In the genomic region with DNA sequence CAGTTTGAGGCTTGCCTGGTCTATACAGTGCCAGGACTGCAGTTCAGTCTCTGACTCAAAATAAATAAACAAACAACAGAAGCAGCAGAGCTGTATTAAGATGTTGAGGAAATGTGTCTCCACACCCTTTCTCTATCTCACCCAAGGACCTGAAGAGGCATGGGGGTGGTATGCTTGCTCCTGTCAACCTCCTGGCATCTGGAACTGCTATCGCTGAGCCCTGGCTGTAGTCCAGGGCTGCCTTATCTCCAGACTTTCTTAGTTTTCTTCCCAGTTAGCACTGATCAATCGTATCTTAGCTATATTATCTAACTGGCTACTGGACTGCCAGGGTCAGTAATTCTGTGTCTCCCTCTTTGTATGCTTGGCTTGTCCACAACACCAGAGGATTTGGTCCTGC, we compare ENCODE assay signal across 1 mouse cellular context.
TF ChIP-seq lines count a peak whose summit lies in the region.

No protein-coding gene starts in this region.

TF ChIP-seq in CH12.LX, 34 proteins besides CTCF, POLR2A, EP300 and RAD21:
- TF ChIP-seq RCOR1 (conservative IDR thresholded peaks at IDR 0.05; ENCODE audit: low read depth, low read length): no peak
- TF ChIP-seq USF2 (conservative IDR thresholded peaks at IDR 0.05; ENCODE audit: low read depth, low read length): no peak
- TF ChIP-seq ETS1 (conservative IDR thresholded peaks at IDR 0.05; ENCODE audit: low read depth, low read length): no peak
- no peak for TF ChIP-seq USF1 (IDR thresholded peaks at IDR 0.05; ENCODE audit: low read depth, low read length)
- TF ChIP-seq ZC3H11A (IDR thresholded peaks at IDR 0.05; ENCODE audit: low read depth, low read length): no peak
- TF ChIP-seq SIN3A (IDR thresholded peaks at IDR 0.05; ENCODE audit: low read length): no peak
- no peak for TF ChIP-seq E2F4 (IDR thresholded peaks at IDR 0.05; ENCODE audit: insufficient replicate concordance, low read depth, low read length)
- TF ChIP-seq ZMIZ1 (IDR thresholded peaks at IDR 0.05; ENCODE audit: low read depth, low read length): no peak
- TF ChIP-seq JUN (IDR thresholded peaks at IDR 0.05; ENCODE audit: insufficient read depth, low read depth, low read length): no peak
- TF ChIP-seq MAX (IDR thresholded peaks at IDR 0.05; ENCODE audit: low read length): no peak
- no peak for TF ChIP-seq ZNF384 (IDR thresholded peaks at IDR 0.05; ENCODE audit: low read depth, low read length)
